Mouse (Mus musculus) NIH3T3 (cell line): ENCODE data around the gene Fiz1.

ENCODE experiments used
- DNase-seq: peaks from one replicate; pipeline ENCODE4 v3.0.0-alpha.2; 2012; ENCODE audit warnings: low read depth

Gene Fiz1

GRCm38 (mm10) chr7:4996934-4997333 lies 17.6 kb downstream of the Fiz1 start:
- DNase-seq: peak; percentile 56

GRCm38 (mm10) chr7:4996003-4996895 lies 18.2 kb downstream of the Fiz1 start, which contains the start of gene Zfp579:
Zfp579 (minus strand) TSS chr7:4996158.
- DNase-seq: peak; percentile 96

DNA sequence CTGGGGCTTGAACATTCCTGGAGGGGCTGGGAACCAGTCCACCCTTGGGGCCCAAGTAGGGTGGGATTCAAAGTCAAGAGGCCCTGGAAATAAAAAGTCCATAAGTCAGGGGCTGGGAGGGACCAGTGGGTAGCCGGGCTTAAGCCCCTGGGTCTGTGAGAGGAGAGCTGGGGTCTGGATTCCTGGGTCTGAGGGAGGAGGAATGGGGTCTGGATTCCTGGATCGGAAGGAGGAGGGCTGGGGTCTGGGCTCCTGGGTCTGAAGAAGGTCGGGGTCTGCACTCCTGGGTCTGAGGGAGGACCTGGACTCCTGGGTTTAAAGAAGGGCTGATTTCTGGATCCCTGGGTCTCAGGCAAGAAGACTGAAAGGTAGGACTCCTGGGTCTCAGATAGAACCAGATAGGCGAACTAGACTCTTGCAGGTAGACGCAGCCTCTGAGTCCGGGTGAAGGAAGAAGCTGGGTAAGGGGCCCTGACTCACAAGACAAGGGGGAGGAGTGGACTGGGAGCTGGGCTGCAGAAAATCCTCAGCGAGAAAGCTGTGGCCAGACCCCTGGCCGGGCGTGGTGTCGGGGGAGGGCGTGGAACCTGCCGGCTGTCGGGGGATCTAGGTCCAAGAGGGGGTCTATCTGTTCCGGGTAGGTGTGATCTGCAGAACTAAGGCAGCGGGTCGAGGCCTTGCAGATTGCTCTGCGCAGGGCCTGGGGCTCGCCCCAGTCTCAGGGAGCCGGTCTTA lies 19.1 kb downstream of the Fiz1 start:
- no peak for DNase-seq

GRCm38 (mm10) chr7:4993999-4994788 lies 20.3 kb downstream of the Fiz1 start:
- DNase-seq: no peak

GRCm38 (mm10) chr7:4993347-4993998 lies 21.0 kb downstream of the Fiz1 start:
- no peak for DNase-seq

DNA sequence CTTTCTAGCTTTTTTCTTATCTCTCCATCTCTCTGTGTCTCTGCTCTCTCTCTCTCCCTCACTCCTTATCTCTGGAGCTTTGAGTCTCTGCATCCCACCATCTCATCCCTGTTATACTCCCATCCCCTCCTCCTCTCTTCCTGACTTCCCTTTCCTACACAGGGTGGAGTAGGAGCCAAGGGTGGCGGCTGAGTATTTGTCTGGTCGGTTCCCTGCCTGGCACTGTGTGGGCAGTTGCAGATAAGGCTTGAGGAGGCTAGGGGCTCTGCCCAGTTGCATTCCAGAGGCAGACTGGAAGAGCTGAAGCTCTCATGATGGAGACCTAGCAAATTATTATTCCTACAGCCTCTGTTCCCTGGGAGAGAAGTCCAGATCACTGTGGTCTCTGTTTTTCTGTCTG lies 26.2 kb downstream of the Fiz1 start:
- no peak for DNase-seq

DNA sequence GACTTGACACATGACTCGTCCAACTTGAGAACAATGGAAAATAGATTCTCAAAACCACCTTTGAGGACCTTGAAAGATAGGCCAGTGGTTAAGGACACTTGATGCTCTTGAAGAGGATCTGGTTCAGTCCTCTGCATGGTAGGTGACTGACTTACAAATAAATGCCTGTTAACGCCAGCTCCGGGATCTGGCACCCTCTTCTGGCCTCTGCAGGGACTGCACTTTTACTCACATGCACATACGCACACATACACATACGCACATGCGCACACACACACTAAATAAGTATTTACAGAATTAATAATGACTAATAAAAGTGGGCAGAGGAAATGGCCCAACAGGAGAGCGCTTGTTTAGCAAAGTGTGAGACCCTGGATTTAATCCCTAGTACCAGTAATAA lies 37.7 kb downstream of the Fiz1 start:
- peak; percentile 27 for DNase-seq

GRCm38 (mm10) chr7:4975455-4975854 lies 39.0 kb downstream of the Fiz1 start:
- no peak for DNase-seq

DNA sequence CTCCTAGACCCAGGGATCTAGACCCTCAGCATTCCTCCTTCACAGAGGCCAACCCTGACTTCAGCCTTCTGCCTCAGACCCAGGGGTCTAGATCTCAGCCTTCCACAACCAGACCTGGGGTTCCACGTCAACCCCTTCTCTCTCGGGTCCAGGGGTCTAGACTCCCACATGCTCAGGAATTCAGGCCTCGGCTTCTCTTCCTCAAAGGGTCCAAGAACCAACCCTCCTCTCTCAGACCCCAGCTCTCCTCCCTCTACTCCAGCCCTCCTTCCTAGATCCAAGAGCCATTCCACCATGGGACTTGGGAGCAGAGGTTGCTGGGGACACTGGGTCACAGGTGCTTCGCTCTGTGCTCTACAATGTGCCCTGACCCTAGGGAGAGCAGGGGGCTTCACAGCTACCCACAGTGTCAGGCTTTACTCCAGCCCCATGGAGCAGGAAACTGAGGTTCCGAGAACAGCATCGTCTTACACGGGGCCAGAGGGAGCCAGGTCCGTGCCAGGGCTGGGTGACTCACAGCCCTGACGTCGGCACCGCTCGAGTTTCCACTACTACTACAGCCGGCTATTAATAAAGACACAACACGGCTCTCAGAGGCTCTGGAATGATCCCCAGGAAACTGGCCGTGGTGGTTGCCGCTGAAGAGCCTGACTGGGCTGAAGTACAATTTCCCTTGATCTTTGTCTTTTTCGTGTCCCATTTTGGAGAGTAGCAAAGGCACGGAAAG lies 42.0 kb downstream of the Fiz1 start:
- peak; percentile 96 for DNase-seq

DNA sequence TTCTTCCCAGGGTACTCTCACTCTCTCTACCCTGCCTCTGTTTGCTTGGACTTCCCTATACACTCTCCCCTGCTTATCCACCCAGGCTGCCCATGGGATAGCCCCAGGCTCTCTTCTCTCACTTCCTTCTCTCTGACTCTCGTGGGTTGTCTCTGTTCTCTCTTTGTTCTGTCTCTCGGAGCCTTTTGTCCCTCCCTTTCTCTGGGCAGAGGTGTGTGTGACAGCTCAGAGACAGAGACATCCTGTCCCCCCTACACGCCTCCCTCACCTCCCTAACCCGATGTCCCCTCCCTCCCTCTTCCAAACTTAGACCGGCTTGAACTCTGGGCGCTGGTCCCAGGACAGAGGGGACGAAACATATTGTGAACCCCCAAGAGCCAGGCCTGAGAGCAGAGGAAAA lies 42.8 kb downstream of the Fiz1 start:
- no peak for DNase-seq

DNA sequence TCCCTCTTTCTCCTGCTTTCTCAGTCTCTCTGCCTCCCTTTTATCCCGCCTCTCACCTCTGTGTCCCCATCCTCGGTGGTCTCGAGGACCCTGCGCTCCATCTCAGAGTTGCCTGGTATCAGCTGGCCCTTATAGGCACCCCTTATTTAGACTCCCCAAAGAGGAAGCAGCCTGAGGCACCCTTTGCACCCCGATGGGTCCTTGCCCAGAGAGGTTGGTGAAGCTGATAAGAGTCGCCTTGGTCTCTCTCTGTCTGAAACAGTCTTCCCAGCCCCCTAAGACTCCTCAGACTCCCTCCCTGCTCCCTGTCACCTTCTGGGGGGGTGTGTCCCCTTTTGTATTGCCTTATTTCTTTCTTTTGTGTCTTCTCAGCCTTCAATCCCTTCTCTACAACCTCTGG lies 43.4 kb downstream of the Fiz1 start, which contains the start of gene Sbk3:
Sbk3 (minus strand) TSS at position 101 of the 400 bp plus-strand sequence.
- DNase-seq: no peak

GRCm38 (mm10) chr7:4964988-4965387 lies 49.5 kb downstream of the Fiz1 start:
- DNase-seq: no peak

GRCm38 (mm10) chr7:4964272-4964671 lies 50.2 kb downstream of the Fiz1 start, which contains the start of gene Sbk2:
Sbk2 (minus strand) TSS chr7:4964406.
- peak; percentile 66 for DNase-seq

- no peak for DNase-seq
Measured at GRCm38 (mm10) chr7:4963527-4963926, 51.0 kb downstream of the Fiz1 start.

- no peak for DNase-seq
Measured at GRCm38 (mm10) chr7:4957361-4957760, 57.1 kb downstream of the Fiz1 start.
